Mouse (Mus musculus) embryonic fibroblast, embryonic 13.5 days (primary cell): ENCODE results near the gene Eml6. TPM values are rescaled to one million over a fixed set of nuclear protein-coding genes. Genes with fewer than 3 reads are reported as not detected.

Experiments used
- H3K27ac ChIP-seq: 2 replicates; pipeline ENCODE4 v1.5.1; 2012; ENCODE audit warnings: low read length, control low read depth, inconsistent platforms; ENCODE audit not compliant: insufficient read depth
- H3K4me1 ChIP-seq: 2 replicates; pipeline ENCODE4 v1.6.1; 2011; ENCODE audit warnings: low read length; ENCODE audit not compliant: control insufficient read depth, insufficient read depth
- H3K4me3 ChIP-seq: 2 replicates; pipeline ENCODE4 v1.5.1; 2011; ENCODE audit warnings: mild to moderate bottlenecking, control low read depth, low read length; ENCODE audit not compliant: insufficient read depth
- CTCF ChIP-seq: IDR thresholded peaks from 2 replicates; pipeline ENCODE4 v1.5.1; 2011; ENCODE audit warnings: mild to moderate bottlenecking, control low read depth, low read length, moderate library complexity, borderline replicate concordance; ENCODE audit not compliant: insufficient read depth
- POLR2A ChIP-seq: IDR thresholded peaks from 2 replicates; pipeline ENCODE4 v1.6.1; 2011; ENCODE audit warnings: low read depth, mild to moderate bottlenecking, control low read depth, low read length, moderate library complexity
- polyA plus RNA-seq: library from polyadenylated mRNA; stranded (reverse); fragments of >200 nt; gene quantifications from 2 replicates; pipeline ENCODE4 v1.2.4, GENCODE M21; 2011; ENCODE audit warnings: low read depth; ENCODE audit not compliant: missing spikeins, insufficient read length

Eml6 gene
- polyA plus RNA-seq, 1 experiment, result 1.3 TPM

DNA sequence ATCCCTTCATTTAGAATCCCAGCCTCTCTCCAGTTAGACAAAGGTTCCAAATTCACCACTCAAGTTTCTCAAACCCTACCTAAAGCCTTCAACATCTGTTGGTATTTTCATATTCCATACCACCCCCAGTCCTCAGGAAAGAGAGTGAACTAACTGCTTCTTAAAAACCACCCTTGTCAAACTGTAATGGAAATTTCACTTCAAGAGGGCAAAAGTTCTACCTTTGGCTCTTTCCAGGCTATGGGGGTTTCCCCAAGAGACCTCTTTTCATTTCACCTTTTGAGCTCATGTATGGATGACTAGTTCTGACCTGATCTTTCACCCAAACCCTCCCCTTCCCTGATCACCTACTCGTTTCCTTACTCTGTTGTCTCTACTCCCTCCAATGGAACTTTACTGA lies 226.0 kb downstream of the Eml6 start:
- Histone ChIP-seq H3K27ac (no peak overlapping the region), H3K4me3 (no peak overlapping the region), H3K4me1 (peaks cover under 1% of the 10 kb centered on the region; the same call in 1 of the 2 replicates)
- TF ChIP-seq CTCF, result no peak
- no peak for TF ChIP-seq POLR2A

DNA sequence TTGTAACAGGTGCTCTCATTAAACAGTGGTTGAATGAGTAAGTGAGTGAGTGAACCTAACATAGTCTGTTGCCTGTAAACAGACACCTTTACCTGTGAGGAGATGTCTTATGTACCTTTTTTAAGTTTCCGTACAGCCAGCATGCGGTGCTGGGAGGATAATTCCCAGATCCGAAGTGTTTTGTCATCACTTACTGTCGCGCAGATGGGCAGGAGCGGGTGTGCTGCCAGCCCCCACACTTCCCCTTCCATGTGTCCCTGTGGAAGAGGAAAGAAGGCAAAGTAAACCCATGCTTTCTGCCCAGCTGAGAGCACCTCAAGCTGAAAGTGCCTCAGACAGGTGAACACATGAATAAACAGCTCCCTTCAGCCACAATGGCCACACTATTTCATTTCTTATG lies 230.7 kb downstream of the Eml6 start:
- peaks cover 8% of the 10 kb centered on the region for H3K4me1 ChIP-seq
- no peak overlapping the region for H3K27ac ChIP-seq
- TF ChIP-seq POLR2A, result no peak
- no peak for TF ChIP-seq CTCF
- H3K4me3 ChIP-seq, result no peak overlapping the region

DNA sequence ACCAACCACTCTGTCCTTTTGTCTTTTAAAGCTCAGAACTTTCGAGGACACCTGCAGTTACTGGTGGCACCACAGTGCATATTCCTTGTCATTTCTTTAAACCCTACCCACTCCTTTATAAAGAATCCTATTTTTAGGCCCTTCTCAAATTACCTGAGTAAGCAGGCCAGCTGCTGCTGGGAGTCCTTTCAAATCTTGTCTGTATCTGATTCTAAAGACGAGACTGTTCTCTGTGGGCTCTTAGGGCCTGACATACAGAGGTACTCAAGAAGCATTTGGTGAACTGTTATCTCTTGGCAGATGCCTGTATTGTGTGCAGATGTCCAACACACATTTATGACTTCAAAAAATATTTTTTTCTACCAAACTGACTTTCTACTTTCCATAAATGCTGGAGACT lies 231.4 kb downstream of the Eml6 start:
- H3K4me3 ChIP-seq, result no peak overlapping the region
- H3K27ac ChIP-seq, result no peak overlapping the region
- TF ChIP-seq CTCF, result no peak
- TF ChIP-seq POLR2A, result no peak
- peaks cover 8% of the 10 kb centered on the region for H3K4me1 ChIP-seq

DNA sequence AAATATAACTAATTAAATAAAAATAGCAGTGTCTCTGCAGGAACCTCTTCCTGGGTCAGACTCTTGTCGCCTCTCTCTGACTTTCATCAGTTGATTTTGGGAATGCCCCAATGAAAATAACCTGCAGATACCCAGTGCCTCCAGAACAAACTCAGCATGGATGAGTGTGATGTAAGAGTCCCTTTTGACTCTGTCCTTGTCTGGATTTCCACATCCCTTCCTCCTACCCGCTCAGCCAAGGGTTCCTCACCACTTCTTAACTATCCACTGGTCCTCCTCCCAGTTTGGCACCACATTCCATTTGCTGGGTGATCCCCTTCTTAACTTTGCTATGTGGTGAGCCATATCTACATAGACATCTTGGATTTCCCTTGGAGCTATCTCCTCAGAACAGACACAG lies 235.0 kb downstream of the Eml6 start:
- TF ChIP-seq POLR2A, result no peak
- no peak for TF ChIP-seq CTCF
- H3K27ac ChIP-seq, result no peak overlapping the region
- H3K4me1 ChIP-seq, result peaks cover 8% of the 10 kb centered on the region
- H3K4me3 ChIP-seq, result no peak overlapping the region

DNA sequence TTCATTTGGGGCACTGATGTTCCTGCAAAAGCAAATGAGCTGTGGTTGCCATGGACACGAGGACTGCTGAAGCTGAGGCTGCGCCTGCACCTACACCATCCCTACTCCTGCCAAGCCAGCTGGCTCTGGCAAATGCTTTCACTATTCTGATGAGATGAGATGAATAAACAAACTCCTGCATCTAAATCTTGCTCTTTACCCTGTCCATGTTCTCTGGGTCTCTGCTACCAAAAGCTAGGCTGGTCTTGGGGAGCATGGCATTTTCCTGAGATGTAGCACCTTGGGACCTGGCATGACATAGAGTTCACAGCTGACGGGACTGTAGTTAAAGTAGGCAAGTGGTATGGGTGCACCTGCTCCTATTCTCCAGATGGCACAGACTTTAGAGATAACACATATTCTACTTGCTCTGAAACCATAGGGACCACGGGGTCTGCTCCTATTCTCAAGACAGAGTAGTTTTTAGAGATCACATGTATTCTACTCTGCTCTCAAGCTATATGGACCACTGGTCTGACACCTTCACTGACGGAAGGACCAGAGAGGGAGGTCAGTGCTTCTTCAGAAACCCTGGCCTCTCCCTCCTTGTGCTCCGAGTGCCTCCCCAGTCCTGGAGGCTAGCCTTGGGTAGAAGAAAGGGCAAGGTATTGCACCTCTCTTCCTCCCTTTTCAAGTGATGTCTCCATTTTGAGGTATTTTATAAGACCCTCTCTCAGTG lies 236.8 kb downstream of the Eml6 start:
- H3K4me3 ChIP-seq, result no peak overlapping the region
- TF ChIP-seq POLR2A (no peak), CTCF (no peak)
- H3K4me1 ChIP-seq, result peaks cover under 1% of the 10 kb centered on the region; the same call in 1 of the 2 replicates
- no peak overlapping the region for H3K27ac ChIP-seq

DNA sequence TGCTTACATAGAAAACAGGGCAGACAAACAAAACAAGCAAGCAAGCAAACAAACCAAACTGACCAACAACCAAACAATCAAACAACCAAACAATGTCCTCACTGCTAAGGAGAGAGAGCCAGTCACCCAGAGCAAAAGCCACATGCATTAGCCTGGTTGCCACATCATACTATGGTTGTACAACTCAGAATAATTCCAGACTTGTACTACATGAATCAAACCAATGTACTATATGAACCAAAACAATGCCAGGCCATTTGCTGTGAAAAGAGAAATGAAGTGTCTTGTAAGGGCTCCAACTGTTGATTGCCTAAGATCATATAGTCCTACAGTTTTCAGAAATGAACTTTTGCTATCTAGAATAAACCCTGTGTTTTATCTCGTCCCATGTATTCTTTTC lies 237.3 kb downstream of the Eml6 start:
- Histone ChIP-seq H3K4me1 (no peaks in the 10 kb centered on the region), H3K27ac (no peak overlapping the region)
- TF ChIP-seq POLR2A, result no peak
- TF ChIP-seq CTCF, result no peak

DNA sequence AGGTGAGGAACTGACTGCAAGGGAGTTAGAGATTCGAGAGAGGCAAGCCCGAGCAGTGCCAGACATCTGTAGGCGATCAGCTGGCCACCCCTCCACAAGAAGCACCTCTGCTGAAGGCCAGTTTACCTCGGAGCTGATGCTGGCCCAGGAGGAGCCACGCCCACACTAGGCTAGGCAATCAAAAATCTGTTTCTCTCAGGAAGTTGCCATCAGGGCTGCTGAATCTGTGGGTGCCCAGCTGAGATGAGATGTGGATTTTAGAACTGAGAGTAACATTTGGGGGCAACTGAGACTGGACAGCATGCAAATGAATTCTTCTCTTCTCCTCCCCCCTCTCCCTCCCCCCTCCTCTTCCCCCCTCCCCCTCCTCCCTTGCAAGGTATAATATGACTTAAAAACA lies 238.4 kb downstream of the Eml6 start:
- TF ChIP-seq POLR2A (no peak), CTCF (no peak)
- Histone ChIP-seq H3K4me1 (no peaks in the 10 kb centered on the region), H3K27ac (no peak overlapping the region), H3K4me3 (no peak overlapping the region)

More for the DNA sequence above, 237.3 kb downstream of the Eml6 start:
- H3K4me3 ChIP-seq, result no peak overlapping the region

DNA sequence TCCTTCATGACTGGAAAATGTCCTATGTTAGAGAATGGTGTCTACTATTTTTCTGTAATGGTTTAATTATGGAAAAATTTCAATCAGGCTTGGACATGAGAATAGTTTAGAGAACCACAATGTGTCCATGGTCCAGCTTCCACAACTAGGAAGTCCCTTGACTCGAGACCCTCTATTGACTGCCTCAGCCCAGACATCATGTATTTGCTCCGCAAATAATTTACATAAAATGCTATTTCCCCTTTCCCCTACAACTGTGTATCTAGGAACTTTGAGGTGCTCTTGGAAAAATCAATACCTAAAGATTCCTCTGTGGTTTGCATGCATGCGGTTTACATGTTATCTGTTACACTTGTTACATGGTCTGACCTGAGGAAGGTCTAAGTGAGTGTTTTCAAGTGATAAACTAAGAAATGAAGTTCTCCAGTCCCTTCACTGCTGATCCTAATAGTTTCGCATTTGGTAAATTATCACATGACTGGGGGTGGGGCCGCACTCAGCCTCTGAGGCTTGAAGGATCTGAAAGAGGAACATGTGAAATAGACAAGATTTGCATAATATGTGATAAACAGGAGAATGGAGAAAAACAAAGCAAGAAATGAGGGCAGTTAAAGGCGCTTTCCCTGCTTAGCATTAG lies 239.1 kb downstream of the Eml6 start:
- H3K4me3 ChIP-seq, result no peak overlapping the region
- TF ChIP-seq POLR2A, result no peak
- no peak for TF ChIP-seq CTCF
- no peaks in the 10 kb centered on the region for H3K4me1 ChIP-seq
- H3K27ac ChIP-seq, result no peak overlapping the region

DNA sequence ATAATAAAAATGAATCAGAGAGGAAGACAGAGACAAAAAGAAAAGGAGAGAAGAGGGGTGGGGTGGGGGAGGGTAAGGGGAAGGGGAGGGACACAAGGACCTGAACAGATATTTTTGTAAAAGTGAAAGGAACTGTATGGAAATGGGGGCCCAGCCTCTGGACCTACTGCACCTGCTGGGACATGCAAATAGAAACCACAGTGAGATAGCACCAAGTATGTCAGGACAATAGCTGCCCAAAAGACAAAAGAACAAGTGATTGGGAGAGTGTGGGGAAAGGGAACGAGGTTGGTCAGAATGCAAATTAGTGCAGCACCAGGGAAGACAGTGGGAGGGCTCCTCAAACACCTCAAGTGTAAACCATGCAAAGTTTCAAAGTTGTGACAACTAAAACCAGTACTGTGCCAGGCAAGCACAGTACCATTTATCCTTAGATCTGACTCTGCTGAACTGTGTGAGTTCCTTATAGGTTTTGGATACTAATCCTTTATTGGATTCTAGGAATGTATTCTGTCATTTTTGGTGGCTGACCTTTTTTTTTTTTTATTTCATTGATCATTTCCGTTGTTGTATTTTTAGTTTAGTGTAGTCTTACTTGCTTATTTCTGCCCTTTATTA lies 246.3 kb downstream of the Eml6 start:
- H3K4me3 ChIP-seq, result no peak overlapping the region
- no peak overlapping the region for H3K27ac ChIP-seq
- no peak for TF ChIP-seq CTCF
- no peak for TF ChIP-seq POLR2A
- no peaks in the 10 kb centered on the region for H3K4me1 ChIP-seq

DNA sequence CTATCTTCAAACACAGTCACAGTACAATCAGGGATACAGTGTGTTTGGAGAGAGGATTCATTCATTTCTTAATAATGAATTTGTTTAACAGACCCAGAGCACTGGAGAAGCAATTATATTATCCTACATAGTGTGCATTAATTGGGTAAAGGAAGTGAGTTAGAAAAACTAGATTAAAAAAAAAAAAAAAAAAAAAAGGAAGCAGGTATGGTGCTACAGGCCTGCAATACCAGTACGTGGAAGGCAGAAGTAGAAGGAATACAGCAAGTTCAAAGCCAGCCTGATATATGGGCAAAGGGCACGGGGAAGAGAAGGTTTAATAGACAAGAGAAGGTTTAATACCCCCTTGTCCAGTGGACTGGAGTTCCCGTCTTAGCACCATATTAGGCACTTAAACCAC lies 246.9 kb downstream of the Eml6 start:
- Histone ChIP-seq H3K4me3 (no peak overlapping the region), H3K4me1 (no peaks in the 10 kb centered on the region), H3K27ac (no peak overlapping the region)
- no peak for TF ChIP-seq POLR2A
- no peak for TF ChIP-seq CTCF
